Mouse (Mus musculus) lung, postnatal 0 days (tissue): ENCODE data around the gene Lzts3. TPM values are rescaled to one million over a fixed set of nuclear protein-coding genes. Genes with fewer than 3 reads are reported as not detected.

ENCODE experiments used
- ATAC-seq: fragments of 200-750 bp; cut with Nextera tagmentation; 2 replicates; pipeline ENCODE4 v1.8.0; 2017; ENCODE audit warnings: moderate library complexity
- DNase-seq: peaks from one replicate; pipeline ENCODE4 v3.0.0-alpha.2; 2016; ENCODE audit warnings: low spot score
- H3K27ac ChIP-seq: fragments of 300-500 bp; sonication (generic); 2 replicates; pipeline ENCODE4 v1.5.1; 2014; ENCODE audit warnings: antibody characterized with exemption, mild to moderate bottlenecking, low read length, mixed read lengths
- H3K27me3 ChIP-seq: fragments of 300-500 bp; sonication (generic); replicated peaks from 2 replicates; pipeline ENCODE4 v1.6.1; 2014; ENCODE audit warnings: low read length, mixed read lengths; ENCODE audit not compliant: insufficient read depth
- H3K36me3 ChIP-seq: fragments of 300-500 bp; sonication (generic); 2 replicates; pipeline ENCODE4 v1.6.1; 2014; ENCODE audit warnings: low read length, mixed read lengths; ENCODE audit not compliant: insufficient read depth
- H3K4me1 ChIP-seq: fragments of 300-500 bp; sonication (generic); 2 replicates; pipeline ENCODE4 v1.6.1; 2014; ENCODE audit warnings: antibody characterized with exemption, low read depth, low read length, mixed read lengths; ENCODE audit not compliant: insufficient read depth
- H3K4me2 ChIP-seq: fragments of 300-500 bp; sonication (generic); replicated peaks from 2 replicates; pipeline ENCODE4 v1.6.1; 2014; ENCODE audit warnings: low read depth, mild to moderate bottlenecking, low read length, moderate library complexity, mixed read lengths
- H3K4me3 ChIP-seq: fragments of 300-500 bp; sonication (generic); 2 replicates; pipeline ENCODE4 v1.5.1; 2014; ENCODE audit warnings: low read depth, low read length
- H3K9ac ChIP-seq: fragments of 300-500 bp; sonication (generic); replicated peaks from 2 replicates; pipeline ENCODE4 v1.6.1; 2014; ENCODE audit warnings: low read depth, mild to moderate bottlenecking
- H3K9me3 ChIP-seq: fragments of 300-500 bp; sonication (generic); 2 replicates; pipeline ENCODE4 v1.6.1; 2016; ENCODE audit warnings: low read length, mixed read lengths
- CTCF ChIP-seq: IDR thresholded peaks from 2 replicates; pipeline ENCODE4 v1.5.1; 2016; ENCODE audit warnings: antibody characterized with exemption, mild to moderate bottlenecking
- EP300 ChIP-seq: IDR thresholded peaks from 2 replicates; pipeline ENCODE4 v1.6.1; 2016; ENCODE audit warnings: antibody characterized with exemption, mild to moderate bottlenecking, control low read depth
- WGBS: fragments of 180-500 bp; shearing (Covaris S2); extraction: QIAGEN DNeasy Blood & Tissue Kit; methylation state at CpG from one replicate; pipeline ENCODE4 v1.1.7; 2014; 5-methylcytosine and 5-hydroxymethylcytosine counted together
- polyA plus RNA-seq: library from polyadenylated mRNA; unstranded; fragments of >200 nt; fragmentation: Nextera tagmentation; extraction: Ambion mirVana; gene quantifications from 2 replicates; pipeline ENCODE4 v1.2.1, GENCODE M21; 2015

Lzts3 gene
- polyA plus RNA-seq, 1 experiment from 2014 or later: 0.95 TPM

GRCm38 (mm10) chr2:130613091-130613490 is 29.5 kb downstream of the Lzts3 start:
- whole genome bisulfite sequencing: 45% methylated on average over 3 of the region's 3 CpGs
- no peaks in the 10 kb centered on the region for H3K9me3 ChIP-seq
- H3K27ac ChIP-seq: no peak overlapping the region
- H3K4me1 ChIP-seq: no peaks in the 10 kb centered on the region
- TF ChIP-seq CTCF (peak; percentile 62), EP300 (no peak)
- H3K4me3 ChIP-seq: no peak overlapping the region
- H3K36me3 ChIP-seq: peaks cover 8% of the 10 kb centered on the region; the same call in 1 of the 2 replicates
- no peaks in the 10 kb centered on the region for H3K27me3 ChIP-seq
- no peak for ATAC-seq
- H3K4me2 ChIP-seq: no peak overlapping the region
- no peak overlapping the region for H3K9ac ChIP-seq
- DNase-seq: no peak

DNA sequence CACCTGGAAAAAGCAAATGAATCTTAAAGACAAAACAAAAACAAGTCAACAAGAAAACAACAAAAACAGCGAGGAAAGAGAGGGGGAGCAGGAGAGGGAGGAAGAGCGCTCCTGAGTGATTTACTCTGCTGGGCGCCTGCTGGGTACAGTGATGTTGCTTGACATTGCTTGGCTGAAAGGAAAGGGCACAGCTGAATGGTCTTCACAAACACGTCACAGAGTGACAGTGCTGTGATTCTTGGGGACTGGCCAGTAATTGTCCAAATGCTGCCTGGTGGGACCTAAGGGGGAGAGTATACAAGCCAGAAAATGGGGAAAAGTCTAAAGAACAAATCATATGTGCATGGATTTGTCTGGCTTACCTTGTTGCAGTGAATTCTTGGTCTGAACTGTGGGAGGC is 40.4 kb downstream of the Lzts3 start:
- Histone ChIP-seq H3K4me2 (no peak overlapping the region), H3K27ac (no peak overlapping the region), H3K9me3 (no peaks in the 10 kb centered on the region), H3K27me3 (no peaks in the 10 kb centered on the region), H3K4me3 (no peak overlapping the region), H3K36me3 (peaks cover 5% of the 10 kb centered on the region; the same call in 1 of the 2 replicates), H3K4me1 (no peaks in the 10 kb centered on the region), H3K9ac (no peak overlapping the region)
- 61% methylated on average over 4 of the region's 4 CpGs for WGBS
- TF ChIP-seq EP300: no peak
- 0 out of 2 replicates have a peak, but pooled peaks have one; percentile 12 for TF ChIP-seq CTCF
- peak; percentile 78 for DNase-seq
- ATAC-seq: peak; percentile 77

DNA sequence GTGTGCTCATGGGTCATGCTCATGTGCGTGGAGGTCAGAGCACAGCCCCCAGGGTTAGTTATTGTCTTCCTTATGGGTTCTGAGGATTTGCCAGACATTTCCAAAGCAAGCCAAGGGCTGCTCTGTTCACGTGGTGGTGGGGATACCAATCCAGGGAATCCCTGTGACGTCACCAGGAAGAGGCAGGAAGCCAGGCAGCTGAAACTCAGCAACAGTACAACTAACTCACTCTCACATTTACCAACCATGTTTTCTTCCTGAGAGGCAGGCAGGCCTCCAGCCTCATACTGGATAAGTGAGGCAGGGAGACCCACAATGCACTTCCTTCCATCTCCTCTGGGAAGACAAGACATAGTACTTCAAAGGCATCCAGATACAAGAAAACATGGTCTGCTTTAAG is 44.2 kb downstream of the Lzts3 start:
- no peaks in the 10 kb centered on the region for H3K9me3 ChIP-seq
- H3K4me3 ChIP-seq: no peak overlapping the region
- no peak for DNase-seq
- H3K4me2 ChIP-seq: no peak overlapping the region
- H3K36me3 ChIP-seq: peaks cover 8% of the 10 kb centered on the region
- no peak overlapping the region for H3K9ac ChIP-seq
- WGBS: 64% methylated on average over 3 of the region's 3 CpGs
- no peak for ATAC-seq
- TF ChIP-seq CTCF (no peak), EP300 (no peak)
- H3K27ac ChIP-seq: no peak overlapping the region
- no peaks in the 10 kb centered on the region for H3K4me1 ChIP-seq
- H3K27me3 ChIP-seq: no peaks in the 10 kb centered on the region

DNA sequence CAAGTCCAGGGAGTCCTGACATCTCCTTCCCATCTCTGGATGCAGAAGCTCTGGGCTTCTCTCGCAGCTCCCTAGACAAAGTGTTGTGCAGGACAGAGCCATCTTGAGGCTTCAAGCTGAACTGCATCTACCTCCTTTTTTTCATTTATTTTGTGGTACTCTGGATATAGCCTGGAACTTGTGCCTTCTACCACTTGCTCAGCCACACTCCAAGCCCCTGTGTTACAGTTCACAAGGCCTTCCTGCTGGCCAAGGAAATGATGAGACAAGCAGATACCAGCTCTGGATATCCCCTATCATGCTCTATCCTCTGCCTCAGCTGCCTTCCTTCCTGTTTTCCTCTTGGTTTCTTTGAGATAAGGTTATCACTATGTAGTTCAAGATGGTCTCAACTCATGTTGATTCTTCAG is 45.0 kb downstream of the Lzts3 start:
- no peak overlapping the region for H3K4me3 ChIP-seq
- H3K27me3 ChIP-seq: no peaks in the 10 kb centered on the region
- no peak overlapping the region for H3K27ac ChIP-seq
- TF ChIP-seq EP300 (no peak), CTCF (peak; percentile 76)
- DNase-seq: peak; percentile 71
- H3K9me3 ChIP-seq: no peaks in the 10 kb centered on the region
- no peak overlapping the region for H3K4me2 ChIP-seq
- ATAC-seq: peak; percentile 21; the same call in 1 of the 2 replicates
- no peak overlapping the region for H3K9ac ChIP-seq
- peaks cover 8% of the 10 kb centered on the region for H3K36me3 ChIP-seq
- 29% methylated on average over 1 of the region's 1 CpGs for WGBS
- no peaks in the 10 kb centered on the region for H3K4me1 ChIP-seq

GRCm38 (mm10) chr2:130595596-130595995 is 47.0 kb downstream of the Lzts3 start:
- H3K9me3 ChIP-seq: no peaks in the 10 kb centered on the region
- no peak for DNase-seq
- no peak for ATAC-seq
- no peaks in the 10 kb centered on the region for H3K4me1 ChIP-seq
- H3K4me3 ChIP-seq: no peak overlapping the region
- no peak overlapping the region for H3K4me2 ChIP-seq
- H3K9ac ChIP-seq: no peak overlapping the region
- no peaks in the 10 kb centered on the region for H3K27me3 ChIP-seq
- peaks cover 4% of the 10 kb centered on the region for H3K36me3 ChIP-seq
- TF ChIP-seq EP300 (no peak), CTCF (no peak)
- H3K27ac ChIP-seq: no peak overlapping the region
- 75% methylated on average over 1 of the region's 1 CpGs for WGBS

DNA sequence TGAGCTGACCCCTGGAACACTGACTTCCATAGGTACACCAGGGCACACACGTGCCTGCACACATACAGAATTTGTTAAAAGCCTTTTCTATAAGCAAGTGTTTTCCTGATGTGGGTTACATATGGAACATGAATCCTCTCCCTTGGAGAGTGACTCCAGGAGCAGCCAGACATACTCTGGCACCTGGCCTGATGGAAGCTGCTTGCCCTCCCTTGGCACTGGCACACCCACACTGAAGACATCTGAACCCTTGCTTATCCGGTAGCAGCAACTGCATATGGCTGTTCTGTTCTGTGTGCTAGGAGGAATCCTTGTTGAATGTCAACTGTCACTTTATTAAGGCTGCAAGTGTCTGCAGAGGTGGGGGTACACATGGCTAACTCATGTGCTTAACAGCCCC is 51.6 kb downstream of the Lzts3 start:
- Histone ChIP-seq H3K9me3 (no peaks in the 10 kb centered on the region), H3K4me1 (no peaks in the 10 kb centered on the region), H3K4me2 (no peak overlapping the region), H3K9ac (no peak overlapping the region), H3K4me3 (no peak overlapping the region), H3K36me3 (no peaks in the 10 kb centered on the region; the same call in none of the 2 replicates), H3K27me3 (no peaks in the 10 kb centered on the region), H3K27ac (no peak overlapping the region)
- no peak for TF ChIP-seq CTCF
- TF ChIP-seq EP300: no peak
- ATAC-seq (no peak), DNase-seq (no peak)
- WGBS: 84% methylated on average over 2 of the region's 2 CpGs

DNA sequence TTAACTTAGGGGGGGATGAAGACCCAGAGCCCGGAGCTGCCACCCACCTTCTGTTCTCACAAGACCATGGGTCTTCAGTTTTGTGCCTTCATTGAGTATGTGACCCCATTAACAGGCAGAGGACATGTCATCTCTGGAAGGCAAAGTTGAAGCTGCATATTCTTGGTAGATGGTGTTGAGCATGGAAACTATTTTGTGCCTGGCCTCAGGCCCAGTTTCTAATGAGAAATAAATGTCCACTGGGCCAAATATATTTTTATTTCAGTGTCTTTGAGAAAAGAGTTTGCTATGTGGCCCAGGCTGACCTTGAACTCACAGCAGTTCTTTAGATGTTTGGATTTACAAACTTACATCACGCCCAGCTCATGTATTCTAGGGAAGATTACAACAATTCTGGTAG is 52.8 kb downstream of the Lzts3 start:
- peak; percentile 42 for DNase-seq
- Histone ChIP-seq H3K36me3 (no peaks in the 10 kb centered on the region; the same call in 1 of the 2 replicates), H3K4me1 (no peaks in the 10 kb centered on the region), H3K9me3 (no peaks in the 10 kb centered on the region), H3K4me3 (no peak overlapping the region), H3K27me3 (no peaks in the 10 kb centered on the region), H3K9ac (no peak overlapping the region), H3K4me2 (no peak overlapping the region), H3K27ac (no peak overlapping the region)
- no peak for TF ChIP-seq EP300
- no peak for TF ChIP-seq CTCF
- 80% methylated on average over 2 of the region's 2 CpGs for WGBS
- ATAC-seq: 0 out of 2 replicates have a peak, but pooled peaks have one; percentile 14
